Mouse (Mus musculus): ENCODE results near the gene Gsx2. TPM values are rescaled to one million over a fixed set of nuclear protein-coding genes. Genes with fewer than 3 reads are reported as not detected.

Gsx2 gene
- polyA plus RNA-seq, 1 experiment from 2014 or later = not detected

GRCm38 (mm10) chr5:75063177-75063576 is 12.2 kb upstream of the Gsx2 start:
- no peaks in the 10 kb centered on the region for H3K9me3 ChIP-seq (ENCODE audit: control insufficient read depth, low read length)
- H3K27me3 ChIP-seq (replicated peaks; ENCODE audit: control insufficient read depth, insufficient read depth, low read length) = peaks cover 8% of the 10 kb centered on the region
- no peak overlapping the region for H3K9ac ChIP-seq (ENCODE audit: low read depth, low read length)
- H3K27ac ChIP-seq (ENCODE audit: low read length) = no peak overlapping the region
- H3K4me3 ChIP-seq (ENCODE audit: low read length) = no peak overlapping the region
- H3K4me2 ChIP-seq (ENCODE audit: low read depth, low read length) = no peak overlapping the region
- no peak for ATAC-seq
- 43% methylated on average over 4 of the region's 4 CpGs for WGBS
- 0 out of 2 replicates have a peak, but pooled peaks cover 9% of the 10 kb centered on the region for H3K4me1 ChIP-seq (ENCODE audit: control insufficient read depth, insufficient read depth, low read length)
- no peaks in the 10 kb centered on the region for H3K36me3 ChIP-seq (ENCODE audit: control insufficient read depth, insufficient read depth, low read length)

- Histone ChIP-seq H3K9me3 (ENCODE audit: control insufficient read depth, low read length) (no peaks in the 10 kb centered on the region), H3K36me3 (ENCODE audit: control insufficient read depth, insufficient read depth, low read length) (no peaks in the 10 kb centered on the region), H3K4me2 (ENCODE audit: low read depth, low read length) (peak overlapping the region; percentile 94), H3K27ac (ENCODE audit: low read length) (no peak overlapping the region), H3K4me3 (ENCODE audit: low read length) (peak overlapping the region; percentile 51), H3K4me1 (ENCODE audit: control insufficient read depth, insufficient read depth, low read length) (0 out of 2 replicates have a peak, but pooled peaks cover 9% of the 10 kb centered on the region), H3K9ac (ENCODE audit: low read depth, low read length) (peak overlapping the region; percentile 53; the same call in 1 of the 2 replicates), H3K27me3 (replicated peaks; ENCODE audit: control insufficient read depth, insufficient read depth, low read length) (peaks cover 37% of the 10 kb centered on the region)
- ATAC-seq = peak; percentile 46
- WGBS = 3% methylated on average over 10 of the region's 10 CpGs
These were observed 8.7 kb upstream of the Gsx2 start for GRCm38 (mm10) chr5:75066715-75067114.

- H3K9ac ChIP-seq (ENCODE audit: low read depth, low read length) = peak overlapping the region; percentile 53
- WGBS = 1% methylated on average over 30 of the region's 30 CpGs
- H3K9me3 ChIP-seq (ENCODE audit: control insufficient read depth, low read length) = no peaks in the 10 kb centered on the region
- H3K27ac ChIP-seq (ENCODE audit: low read length) = no peak overlapping the region
- peaks cover 42% of the 10 kb centered on the region for H3K27me3 ChIP-seq (replicated peaks; ENCODE audit: control insufficient read depth, insufficient read depth, low read length)
- H3K4me3 ChIP-seq (ENCODE audit: low read length) = peak overlapping the region; percentile 51
- H3K4me1 ChIP-seq (ENCODE audit: control insufficient read depth, insufficient read depth, low read length) = 0 out of 2 replicates have a peak, but pooled peaks cover 9% of the 10 kb centered on the region
- peak overlapping the region; percentile 94 for H3K4me2 ChIP-seq (ENCODE audit: low read depth, low read length)
- no peaks in the 10 kb centered on the region for H3K36me3 ChIP-seq (ENCODE audit: control insufficient read depth, insufficient read depth, low read length)
- peak; percentile 78 for ATAC-seq
These were observed 8.2 kb upstream of the Gsx2 start for GRCm38 (mm10) chr5:75067125-75067756.

- no peaks in the 10 kb centered on the region for H3K36me3 ChIP-seq (ENCODE audit: control insufficient read depth, insufficient read depth, low read length)
- H3K27me3 ChIP-seq (replicated peaks; ENCODE audit: control insufficient read depth, insufficient read depth, low read length) = peaks cover 70% of the 10 kb centered on the region
- no peak for ATAC-seq
- H3K27ac ChIP-seq (ENCODE audit: low read length) = no peak overlapping the region
- H3K9me3 ChIP-seq (ENCODE audit: control insufficient read depth, low read length) = no peaks in the 10 kb centered on the region
- H3K4me1 ChIP-seq (ENCODE audit: control insufficient read depth, insufficient read depth, low read length) = peaks cover 9% of the 10 kb centered on the region; the same call in 1 of the 2 replicates
- H3K9ac ChIP-seq (ENCODE audit: low read depth, low read length) = no peak overlapping the region
- no peak overlapping the region for H3K4me2 ChIP-seq (ENCODE audit: low read depth, low read length)
- H3K4me3 ChIP-seq (ENCODE audit: low read length) = no peak overlapping the region
- 5% methylated on average over 13 of the region's 13 CpGs for WGBS
These were observed 5.3 kb upstream of the Gsx2 start for GRCm38 (mm10) chr5:75070132-75070531.

GRCm38 (mm10) chr5:75070656-75071375 is 4.6 kb upstream of the Gsx2 start:
- WGBS = 3% methylated on average over 23 of the region's 23 CpGs
- peaks cover 77% of the 10 kb centered on the region for H3K27me3 ChIP-seq (replicated peaks; ENCODE audit: control insufficient read depth, insufficient read depth, low read length)
- H3K9me3 ChIP-seq (ENCODE audit: control insufficient read depth, low read length) = no peaks in the 10 kb centered on the region
- H3K36me3 ChIP-seq (ENCODE audit: control insufficient read depth, insufficient read depth, low read length) = no peaks in the 10 kb centered on the region
- H3K4me3 ChIP-seq (ENCODE audit: low read length) = no peak overlapping the region
- H3K4me1 ChIP-seq (ENCODE audit: control insufficient read depth, insufficient read depth, low read length) = peaks cover 14% of the 10 kb centered on the region
- no peak overlapping the region for H3K27ac ChIP-seq (ENCODE audit: low read length)
- no peak for ATAC-seq
- no peak overlapping the region for H3K9ac ChIP-seq (ENCODE audit: low read depth, low read length)
- no peak overlapping the region for H3K4me2 ChIP-seq (ENCODE audit: low read depth, low read length)

- H3K4me2 ChIP-seq (ENCODE audit: low read depth, low read length) = no peak overlapping the region
These were observed 3.5 kb upstream of the Gsx2 start for GRCm38 (mm10) chr5:75071951-75072350.

GRCm38 (mm10) chr5:75072532-75072931 is 2.9 kb upstream of the Gsx2 start:
- peaks cover 89% of the 10 kb centered on the region for H3K27me3 ChIP-seq (replicated peaks; ENCODE audit: control insufficient read depth, insufficient read depth, low read length)
- ATAC-seq = no peak
- H3K4me2 ChIP-seq (ENCODE audit: low read depth, low read length) = no peak overlapping the region
- 6% methylated on average over 4 of the region's 4 CpGs for WGBS
- H3K36me3 ChIP-seq (ENCODE audit: control insufficient read depth, insufficient read depth, low read length) = no peaks in the 10 kb centered on the region
- H3K27ac ChIP-seq (ENCODE audit: low read length) = no peak overlapping the region
- H3K9me3 ChIP-seq (ENCODE audit: control insufficient read depth, low read length) = no peaks in the 10 kb centered on the region
- no peak overlapping the region for H3K9ac ChIP-seq (ENCODE audit: low read depth, low read length)
- H3K4me3 ChIP-seq (ENCODE audit: low read length) = no peak overlapping the region
- peaks cover 13% of the 10 kb centered on the region for H3K4me1 ChIP-seq (ENCODE audit: control insufficient read depth, insufficient read depth, low read length)

More at GRCm38 (mm10) chr5:75071951-75072350, 3.5 kb upstream of the Gsx2 start:
- Histone ChIP-seq H3K9ac (ENCODE audit: low read depth, low read length) (no peak overlapping the region), H3K4me1 (ENCODE audit: control insufficient read depth, insufficient read depth, low read length) (peaks cover 18% of the 10 kb centered on the region), H3K9me3 (ENCODE audit: control insufficient read depth, low read length) (no peaks in the 10 kb centered on the region), H3K4me3 (ENCODE audit: low read length) (no peak overlapping the region), H3K27me3 (replicated peaks; ENCODE audit: control insufficient read depth, insufficient read depth, low read length) (peaks cover 88% of the 10 kb centered on the region), H3K27ac (ENCODE audit: low read length) (no peak overlapping the region), H3K36me3 (ENCODE audit: control insufficient read depth, insufficient read depth, low read length) (no peaks in the 10 kb centered on the region)
- ATAC-seq = no peak
- under 1% methylated on average over 10 of the region's 10 CpGs for WGBS

GRCm38 (mm10) chr5:75073167-75073566 is 2.2 kb upstream of the Gsx2 start:
- H3K4me1 ChIP-seq (ENCODE audit: control insufficient read depth, insufficient read depth, low read length) = peaks cover 11% of the 10 kb centered on the region
- H3K36me3 ChIP-seq (ENCODE audit: control insufficient read depth, insufficient read depth, low read length) = no peaks in the 10 kb centered on the region
- WGBS = 19% methylated on average over 1 of the region's 1 CpGs
- no peak overlapping the region for H3K9ac ChIP-seq (ENCODE audit: low read depth, low read length)
- no peaks in the 10 kb centered on the region for H3K9me3 ChIP-seq (ENCODE audit: control insufficient read depth, low read length)
- ATAC-seq = no peak
- no peak overlapping the region for H3K4me2 ChIP-seq (ENCODE audit: low read depth, low read length)
- no peak overlapping the region for H3K4me3 ChIP-seq (ENCODE audit: low read length)
- no peak overlapping the region for H3K27ac ChIP-seq (ENCODE audit: low read length)
- H3K27me3 ChIP-seq (replicated peaks; ENCODE audit: control insufficient read depth, insufficient read depth, low read length) = peaks cover 91% of the 10 kb centered on the region

- H3K9me3 ChIP-seq (ENCODE audit: control insufficient read depth, low read length) = no peaks in the 10 kb centered on the region
- H3K27me3 ChIP-seq (replicated peaks; ENCODE audit: control insufficient read depth, insufficient read depth, low read length) = peaks cover 91% of the 10 kb centered on the region
- H3K4me2 ChIP-seq (ENCODE audit: low read depth, low read length) = no peak overlapping the region
- no peak overlapping the region for H3K27ac ChIP-seq (ENCODE audit: low read length)
- H3K4me1 ChIP-seq (ENCODE audit: control insufficient read depth, insufficient read depth, low read length) = peaks cover 11% of the 10 kb centered on the region
- no peak overlapping the region for H3K9ac ChIP-seq (ENCODE audit: low read depth, low read length)
- H3K36me3 ChIP-seq (ENCODE audit: control insufficient read depth, insufficient read depth, low read length) = no peaks in the 10 kb centered on the region
- H3K4me3 ChIP-seq (ENCODE audit: low read length) = no peak overlapping the region
- ATAC-seq = no peak
- 16% methylated on average over 3 of the region's 3 CpGs for WGBS
These were observed 1.7 kb upstream of the Gsx2 start for GRCm38 (mm10) chr5:75073684-75074083.

Measured in intestine, embryonic 16.5 days (tissue).